Mouse (Mus musculus) spleen, adult 2 months (tissue): ENCODE data around the gene Efhd2.

Source experiments
- CTCF ChIP-seq: fragments of 200-500 bp; IDR thresholded peaks from 2 replicates; pipeline ENCODE4 v1.5.1; 2011; ENCODE audit warnings: mild to moderate bottlenecking, inconsistent platforms; ENCODE audit not compliant: insufficient read depth, insufficient read length, insufficient replicate concordance; ENCODE audit errors: extremely low read depth
- POLR2A ChIP-seq: fragments of 200-500 bp; IDR thresholded peaks from 2 replicates; pipeline ENCODE4 v1.6.1; 2011; ENCODE audit warnings: low read depth, low read length, inconsistent platforms

- TF ChIP-seq CTCF, result no peak
- TF ChIP-seq POLR2A, result no peak
Measured at GRCm38 (mm10) chr4:141868051-141868450, 6.7 kb downstream of the Efhd2 start.
